Mouse (Mus musculus) forebrain, embryonic 13.5 days (tissue): ENCODE measurements around the gene Patj. TPM values are rescaled to one million over a fixed set of nuclear protein-coding genes. Genes with fewer than 3 reads are reported as not detected.
A peak's percentile ranks its signal among the peaks of the same experiment; 100 is the strongest.
"Not testable (repeated sequence)": the region's sequence is repeated elsewhere in the genome, so short reads cannot be mapped to it uniquely, and the experiment has no call there.

ENCODE experiments used
- ATAC-seq: fragments of 200-750 bp; cut with Nextera tagmentation; 2 replicates; pipeline ENCODE4 v1.8.0; 2017
- H3K27ac ChIP-seq: fragments of 300-500 bp; sonication (generic); 2 replicates; pipeline ENCODE4 v1.5.1; 2015; ENCODE audit warnings: inconsistent platforms, mild to moderate bottlenecking, moderate library complexity
- H3K27me3 ChIP-seq: fragments of 300-500 bp; sonication (generic); 2 replicates; pipeline ENCODE4 v1.6.1; 2015; ENCODE audit warnings: mild to moderate bottlenecking, inconsistent platforms
- H3K36me3 ChIP-seq: fragments of 300-500 bp; sonication (generic); 2 replicates; pipeline ENCODE4 v1.6.1; 2015; ENCODE audit warnings: mild to moderate bottlenecking, inconsistent platforms; ENCODE audit not compliant: poor library complexity, severe bottlenecking
- H3K4me1 ChIP-seq: fragments of 300-500 bp; sonication (generic); 2 replicates; pipeline ENCODE4 v1.6.1; 2015; ENCODE audit warnings: inconsistent platforms
- H3K4me2 ChIP-seq: fragments of 300-500 bp; sonication (generic); 2 replicates; pipeline ENCODE4 v1.6.1; 2015; ENCODE audit warnings: inconsistent platforms, mild to moderate bottlenecking, moderate library complexity
- H3K4me3 ChIP-seq: fragments of 300-500 bp; sonication (generic); 2 replicates; pipeline ENCODE4 v1.5.1; 2015; ENCODE audit warnings: mild to moderate bottlenecking, inconsistent platforms
- H3K9ac ChIP-seq: fragments of 300-500 bp; sonication (generic); 2 replicates; pipeline ENCODE4 v1.6.1; 2015; ENCODE audit warnings: mild to moderate bottlenecking, inconsistent platforms
- H3K9me3 ChIP-seq: fragments of 300-500 bp; sonication (generic); replicated peaks from 2 replicates; pipeline ENCODE4 v1.6.1; 2016; ENCODE audit warnings: inconsistent platforms
- WGBS: fragments of 180-500 bp; shearing (Covaris S2); methylation state at CpG from one replicate; pipeline ENCODE4 v1.1.7; 2015; 5-methylcytosine and 5-hydroxymethylcytosine counted together
- polyA plus RNA-seq: library from polyadenylated mRNA; unstranded; fragments of >200 nt; fragmentation: Nextera tagmentation; extraction: Ambion mirVana; gene quantifications from 2 replicates; pipeline ENCODE4 v1.2.1, GENCODE M21; 2015

The Patj gene
- polyA plus RNA-seq, 1 experiment from 2014 or later = 10.7 TPM

- H3K27ac ChIP-seq = no peak overlapping the region
- no peaks in the 10 kb centered on the region for H3K9me3 ChIP-seq
- H3K9ac ChIP-seq = no peak overlapping the region
- WGBS = 74% methylated on average over 1 of the region's 1 CpGs
- no peaks in the 10 kb centered on the region for H3K36me3 ChIP-seq
- no peak overlapping the region for H3K4me2 ChIP-seq
- no peak overlapping the region for H3K4me3 ChIP-seq
- H3K4me1 ChIP-seq = peaks cover 21% of the 10 kb centered on the region
- ATAC-seq = 0 out of 2 replicates have a peak, but pooled peaks have one; percentile 19
- H3K27me3 ChIP-seq = no peaks in the 10 kb centered on the region
Observed at GRCm38 (mm10) chr4:98598546-98598971, 203.0 kb downstream of the Patj start.

DNA sequence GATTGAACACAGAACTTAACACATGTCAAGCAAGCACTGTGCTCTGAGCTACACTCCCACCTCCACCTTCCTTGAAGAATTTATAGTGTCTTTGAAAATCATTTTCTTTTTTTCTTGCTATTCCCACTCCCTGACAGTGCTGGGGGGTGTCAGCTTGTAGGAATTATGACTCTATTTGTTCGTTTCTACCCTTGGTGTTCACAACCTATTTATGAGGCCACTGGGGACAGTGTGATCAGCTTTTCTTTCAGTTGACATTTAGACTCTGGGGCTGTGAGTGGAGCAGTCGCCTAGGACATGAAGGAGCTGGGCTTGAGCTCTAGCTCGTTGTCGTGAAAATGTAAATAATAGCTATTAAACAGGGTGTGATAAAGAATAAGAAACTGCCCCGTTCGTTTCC is 203.8 kb downstream of the Patj start:
- no peak overlapping the region for H3K4me3 ChIP-seq
- no peak for ATAC-seq
- H3K4me1 ChIP-seq = peaks cover 21% of the 10 kb centered on the region
- no peaks in the 10 kb centered on the region for H3K36me3 ChIP-seq
- no peak overlapping the region for H3K27ac ChIP-seq
- H3K4me2 ChIP-seq = no peak overlapping the region
- H3K9ac ChIP-seq = no peak overlapping the region
- H3K9me3 ChIP-seq = no peaks in the 10 kb centered on the region
- no peaks in the 10 kb centered on the region for H3K27me3 ChIP-seq
- WGBS = 55% methylated on average over 6 of the region's 6 CpGs

- ATAC-seq = no peak
- H3K27ac ChIP-seq = no peak overlapping the region
- H3K27me3 ChIP-seq = no peaks in the 10 kb centered on the region
- 73% methylated on average over 6 of the region's 6 CpGs for WGBS
- no peaks in the 10 kb centered on the region for H3K36me3 ChIP-seq
- H3K9me3 ChIP-seq = no peaks in the 10 kb centered on the region
- H3K4me3 ChIP-seq = no peak overlapping the region
- H3K9ac ChIP-seq = no peak overlapping the region
- H3K4me1 ChIP-seq = peaks cover 20% of the 10 kb centered on the region
- no peak overlapping the region for H3K4me2 ChIP-seq
Observed at GRCm38 (mm10) chr4:98603131-98603530, 207.5 kb downstream of the Patj start.

- no peak overlapping the region for H3K9ac ChIP-seq
- no peak overlapping the region for H3K4me2 ChIP-seq
- H3K4me3 ChIP-seq = no peak overlapping the region
- ATAC-seq = no peak
- WGBS = 92% methylated on average over 2 of the region's 2 CpGs
- no peaks in the 10 kb centered on the region for H3K9me3 ChIP-seq
- no peak overlapping the region for H3K27ac ChIP-seq
- H3K4me1 ChIP-seq = no peaks in the 10 kb centered on the region
- H3K27me3 ChIP-seq = no peaks in the 10 kb centered on the region
- H3K36me3 ChIP-seq = no peaks in the 10 kb centered on the region
Observed at GRCm38 (mm10) chr4:98610501-98610900, 214.9 kb downstream of the Patj start.

DNA sequence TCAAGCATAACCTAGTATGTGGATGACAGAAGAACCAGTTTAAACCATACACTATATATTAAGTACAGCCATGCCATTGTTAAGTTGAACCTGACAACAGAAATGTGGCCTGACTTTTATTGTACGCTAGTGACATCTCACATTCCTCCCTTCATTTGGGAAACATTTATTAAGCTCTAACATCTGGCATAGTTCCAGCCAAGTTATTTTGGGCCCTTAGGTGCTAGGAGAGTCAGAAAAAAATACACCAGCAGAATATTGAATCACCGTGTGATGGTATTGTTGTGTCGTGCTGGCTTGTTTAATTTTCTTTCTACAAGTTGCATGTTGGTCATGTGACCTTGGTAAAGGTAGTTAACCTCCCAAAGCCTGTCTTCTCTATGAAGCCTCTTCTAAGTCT is 218.8 kb downstream of the Patj start:
- Histone ChIP-seq H3K9me3 (no peaks in the 10 kb centered on the region), H3K4me2 (no peak overlapping the region), H3K4me1 (no peaks in the 10 kb centered on the region), H3K4me3 (no peak overlapping the region), H3K27ac (no peak overlapping the region), H3K9ac (no peak overlapping the region), H3K36me3 (no peaks in the 10 kb centered on the region), H3K27me3 (no peaks in the 10 kb centered on the region)
- WGBS = 93% methylated on average over 3 of the region's 3 CpGs
- ATAC-seq = no peak

DNA sequence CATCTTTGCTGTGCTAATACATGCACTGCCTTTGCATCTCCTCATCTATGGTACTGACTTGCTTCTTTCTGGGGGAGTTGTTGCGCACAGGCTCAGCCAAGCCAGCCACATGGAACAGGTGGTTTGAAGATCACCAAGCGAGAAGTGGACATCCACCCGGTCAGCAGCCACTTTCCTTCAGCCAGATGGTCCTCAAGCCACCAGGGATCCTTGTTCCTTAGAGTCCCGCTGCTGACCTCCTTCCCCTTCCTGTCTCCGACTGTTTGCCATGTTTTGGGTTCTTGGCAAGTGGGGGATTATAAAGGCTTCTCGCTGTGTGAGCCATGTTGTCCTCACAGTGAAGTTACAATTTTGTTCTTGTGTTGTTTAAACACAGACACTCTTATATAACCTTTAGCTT is 223.6 kb downstream of the Patj start:
- Histone ChIP-seq H3K27me3 (no peaks in the 10 kb centered on the region), H3K36me3 (no peaks in the 10 kb centered on the region), H3K9me3 (no peaks in the 10 kb centered on the region), H3K27ac (no peak overlapping the region), H3K4me3 (no peak overlapping the region), H3K4me2 (no peak overlapping the region), H3K4me1 (peaks cover 27% of the 10 kb centered on the region), H3K9ac (no peak overlapping the region)
- ATAC-seq = no peak
- 94% methylated on average over 6 of the region's 6 CpGs for WGBS

GRCm38 (mm10) chr4:98620986-98621784 is 225.6 kb downstream of the Patj start:
- no peak overlapping the region for H3K4me3 ChIP-seq
- WGBS = 59% methylated on average over 9 of the region's 9 CpGs
- peaks cover 27% of the 10 kb centered on the region for H3K4me1 ChIP-seq
- H3K9ac ChIP-seq = no peak overlapping the region
- H3K27me3 ChIP-seq = no peaks in the 10 kb centered on the region
- H3K9me3 ChIP-seq = no peaks in the 10 kb centered on the region
- no peaks in the 10 kb centered on the region for H3K36me3 ChIP-seq
- no peak for ATAC-seq
- no peak overlapping the region for H3K4me2 ChIP-seq
- H3K27ac ChIP-seq = no peak overlapping the region

- Histone ChIP-seq H3K27me3 (no peaks in the 10 kb centered on the region), H3K36me3 (no peaks in the 10 kb centered on the region), H3K9me3 (no peaks in the 10 kb centered on the region), H3K4me2 (no peak overlapping the region), H3K4me3 (no peak overlapping the region), H3K27ac (no peak overlapping the region), H3K4me1 (peaks cover 27% of the 10 kb centered on the region), H3K9ac (no peak overlapping the region)
- ATAC-seq = no peak
- 71% methylated on average over 1 of the region's 1 CpGs for WGBS
Observed at GRCm38 (mm10) chr4:98622180-98622579, 226.6 kb downstream of the Patj start.

GRCm38 (mm10) chr4:98622996-98623673 is 227.6 kb downstream of the Patj start:
- no peaks in the 10 kb centered on the region for H3K36me3 ChIP-seq
- no peak overlapping the region for H3K4me2 ChIP-seq
- H3K9me3 ChIP-seq = no peaks in the 10 kb centered on the region
- no peak overlapping the region for H3K4me3 ChIP-seq
- no peak overlapping the region for H3K9ac ChIP-seq
- peak; percentile 65 for ATAC-seq
- H3K4me1 ChIP-seq = peaks cover 27% of the 10 kb centered on the region
- H3K27ac ChIP-seq = 0 out of 2 replicates have a peak overlapping the region, but pooled peaks have one; percentile 44
- H3K27me3 ChIP-seq = no peaks in the 10 kb centered on the region
- 31% methylated on average over 3 of the region's 3 CpGs for WGBS

DNA sequence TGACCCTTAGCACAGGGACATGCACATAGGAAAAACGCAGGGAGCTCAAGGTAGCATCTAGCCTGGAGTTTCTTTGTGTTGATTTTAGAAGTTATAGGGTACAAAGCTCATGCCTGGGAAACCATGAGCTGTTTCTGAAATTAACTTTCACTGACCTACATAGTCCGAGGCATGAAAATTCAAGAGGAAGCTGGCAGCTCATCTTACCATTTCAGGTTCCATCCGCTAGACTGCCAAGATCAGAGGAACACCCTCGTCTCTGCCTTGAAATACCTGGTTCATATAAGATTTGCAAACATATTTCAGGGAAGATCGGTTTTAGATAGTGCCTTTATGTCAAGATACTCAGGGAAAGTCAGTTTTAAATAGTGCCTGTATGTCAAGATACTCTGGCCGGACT is 232.7 kb downstream of the Patj start:
- 92% methylated on average over 6 of the region's 6 CpGs for WGBS
- ATAC-seq = no peak
- H3K36me3 ChIP-seq = no peaks in the 10 kb centered on the region
- no peaks in the 10 kb centered on the region for H3K9me3 ChIP-seq
- H3K9ac ChIP-seq = no peak overlapping the region
- H3K4me3 ChIP-seq = no peak overlapping the region
- no peak overlapping the region for H3K27ac ChIP-seq
- H3K27me3 ChIP-seq = no peaks in the 10 kb centered on the region
- no peak overlapping the region for H3K4me2 ChIP-seq
- H3K4me1 ChIP-seq = peaks cover 3% of the 10 kb centered on the region

DNA sequence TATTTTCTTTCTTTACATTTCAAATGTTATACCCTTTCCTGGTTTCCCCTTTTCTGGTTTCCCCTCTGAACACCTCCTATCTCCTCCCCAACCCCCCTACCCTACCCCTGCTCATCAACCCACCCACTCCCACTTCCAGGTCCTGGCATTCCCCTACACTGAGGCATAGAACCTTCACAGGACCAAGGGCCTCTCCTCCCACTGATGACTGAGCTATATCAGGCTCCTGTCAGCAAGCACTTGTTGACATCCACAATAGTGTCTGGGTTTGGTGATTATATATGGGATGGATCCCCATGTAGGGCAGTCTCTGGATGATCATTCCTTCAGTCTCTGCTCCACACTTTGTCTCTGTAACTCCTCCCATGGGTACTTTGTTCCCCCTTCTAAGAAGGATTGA is 233.6 kb downstream of the Patj start:
- not testable (repeated sequence) for H3K4me3 ChIP-seq, ATAC-seq, H3K9me3 ChIP-seq, H3K36me3 ChIP-seq, H3K27me3 ChIP-seq, H3K9ac ChIP-seq, H3K27ac ChIP-seq, H3K4me1 ChIP-seq, H3K4me2 ChIP-seq

- Histone ChIP-seq H3K9ac (no peak overlapping the region), H3K4me1 (no peaks in the 10 kb centered on the region), H3K4me3 (no peak overlapping the region), H3K27ac (no peak overlapping the region), H3K9me3 (no peaks in the 10 kb centered on the region), H3K36me3 (peaks cover 3% of the 10 kb centered on the region; the same call in 1 of the 2 replicates), H3K4me2 (no peak overlapping the region), H3K27me3 (no peaks in the 10 kb centered on the region)
- 90% methylated on average over 18 of the region's 18 CpGs for WGBS
- no peak for ATAC-seq
Observed at GRCm38 (mm10) chr4:98635140-98635837, 239.7 kb downstream of the Patj start.
